Mouse (Mus musculus): ENCODE results near the gene Trappc11. TPM values are rescaled to one million over a fixed set of nuclear protein-coding genes. Genes with fewer than 3 reads are reported as not detected.

The Trappc11 gene
- 27.8 and 35.0 TPM in 2 replicates for polyA plus RNA-seq (2014; fragmentation: Nextera tagmentation; extraction: Ambion mirVana)

- Histone ChIP-seq H3K4me2 (peak within 1 kb of the TSS; percentile 94), H3K9me3 (ENCODE audit: control insufficient read depth, low read length) (no peaks in the 10 kb centered on the region), H3K36me3 (ENCODE audit: control insufficient read depth, insufficient read depth, low read length) (peaks cover 6% of the 10 kb centered on the region), H3K4me1 (replicated peaks; ENCODE audit: control insufficient read depth, insufficient read depth, low read length) (peaks cover 12% of the 10 kb centered on the region), H3K27me3 (replicated peaks; ENCODE audit: control insufficient read depth, insufficient read depth, low read length) (no peaks in the 10 kb centered on the region), H3K4me3 (ENCODE audit: low read depth, low read length) (peak within 1 kb of the TSS; percentile 81), H3K27ac (ENCODE audit: low read depth, low read length) (peak within 1 kb of the TSS; percentile 36; the same call in 1 of the 2 replicates), H3K9ac (ENCODE audit: low read depth, low read length) (peak within 1 kb of the TSS; percentile 90)
- WGBS: under 1% methylated on average over 64 of the region's 65 CpGs
- ATAC-seq (replicated peaks; ENCODE audit: low FRiP score) (peak; percentile 99), DNase-seq (ENCODE audit: low spot score) (peak; percentile 89)
Observed at GRCm38 (mm10) chr8:47533344-47534125, at the start of gene Trappc11, which contains the start of gene Rwdd4a. TSS of gene Trappc11 (minus strand) at chr8:47533470. TSS of gene Rwdd4a (plus strand) at chr8:47533664.

- H3K27me3 ChIP-seq (replicated peaks; ENCODE audit: control insufficient read depth, insufficient read depth, low read length): no peaks in the 10 kb centered on the region
- H3K9ac ChIP-seq (ENCODE audit: low read depth, low read length): no peak overlapping the region
- no peaks in the 10 kb centered on the region for H3K9me3 ChIP-seq (ENCODE audit: control insufficient read depth, low read length)
- no peak overlapping the region for H3K4me2 ChIP-seq
- 79% methylated on average over 7 of the region's 7 CpGs for WGBS
- ATAC-seq (replicated peaks; ENCODE audit: low FRiP score) (no peak), DNase-seq (ENCODE audit: low spot score) (no peak)
- H3K4me3 ChIP-seq (ENCODE audit: low read depth, low read length): no peak overlapping the region
- H3K27ac ChIP-seq (ENCODE audit: low read depth, low read length): no peak overlapping the region
- no peaks in the 10 kb centered on the region for H3K4me1 ChIP-seq (replicated peaks; ENCODE audit: control insufficient read depth, insufficient read depth, low read length)
- H3K36me3 ChIP-seq (ENCODE audit: control insufficient read depth, insufficient read depth, low read length): no peaks in the 10 kb centered on the region
Observed at GRCm38 (mm10) chr8:47581454-47581853, 48.2 kb upstream of the Trappc11 start.

DNA sequence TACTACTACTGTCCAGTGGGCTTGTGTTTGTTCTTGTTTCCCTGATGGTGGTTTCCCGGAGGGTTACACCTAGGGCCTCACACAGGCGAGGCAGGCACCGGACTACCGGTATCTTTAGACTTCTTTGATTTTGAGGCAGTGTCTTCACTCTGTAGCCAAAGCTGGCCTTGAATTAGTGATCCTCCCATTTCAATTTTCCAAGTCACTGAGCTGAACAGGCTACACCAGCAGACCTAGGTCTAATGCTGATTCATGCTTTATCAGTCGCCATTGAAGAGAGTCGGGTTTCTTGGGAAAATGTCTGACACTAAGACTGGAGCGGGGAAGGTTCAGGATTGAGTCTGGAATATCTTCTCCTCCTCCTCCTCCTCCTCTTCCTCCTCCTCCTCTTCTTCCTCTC lies 40.2 kb upstream of the Trappc11 start:
- DNase-seq (ENCODE audit: low spot score) (no peak), ATAC-seq (replicated peaks; ENCODE audit: low FRiP score) (no peak)
- WGBS: 89% methylated on average over 7 of the region's 7 CpGs

GRCm38 (mm10) chr8:47570161-47570560 lies 36.9 kb upstream of the Trappc11 start:
- Histone ChIP-seq H3K27me3 (replicated peaks; ENCODE audit: control insufficient read depth, insufficient read depth, low read length) (no peaks in the 10 kb centered on the region), H3K4me3 (ENCODE audit: low read depth, low read length) (no peak overlapping the region), H3K9me3 (ENCODE audit: control insufficient read depth, low read length) (no peaks in the 10 kb centered on the region), H3K4me1 (replicated peaks; ENCODE audit: control insufficient read depth, insufficient read depth, low read length) (no peaks in the 10 kb centered on the region), H3K27ac (ENCODE audit: low read depth, low read length) (no peak overlapping the region), H3K4me2 (no peak overlapping the region), H3K9ac (ENCODE audit: low read depth, low read length) (no peak overlapping the region), H3K36me3 (ENCODE audit: control insufficient read depth, insufficient read depth, low read length) (no peaks in the 10 kb centered on the region)
- DNase-seq (ENCODE audit: low spot score) (no peak), ATAC-seq (replicated peaks; ENCODE audit: low FRiP score) (no peak)
- 78% methylated on average over 6 of the region's 6 CpGs for WGBS

More for the DNA sequence above, 40.2 kb upstream of the Trappc11 start:
- Histone ChIP-seq H3K4me3 (ENCODE audit: low read depth, low read length) (no peak overlapping the region), H3K4me2 (no peak overlapping the region), H3K9me3 (ENCODE audit: control insufficient read depth, low read length) (no peaks in the 10 kb centered on the region), H3K9ac (ENCODE audit: low read depth, low read length) (no peak overlapping the region), H3K4me1 (replicated peaks; ENCODE audit: control insufficient read depth, insufficient read depth, low read length) (no peaks in the 10 kb centered on the region), H3K27ac (ENCODE audit: low read depth, low read length) (no peak overlapping the region), H3K27me3 (replicated peaks; ENCODE audit: control insufficient read depth, insufficient read depth, low read length) (no peaks in the 10 kb centered on the region), H3K36me3 (ENCODE audit: control insufficient read depth, insufficient read depth, low read length) (no peaks in the 10 kb centered on the region)

GRCm38 (mm10) chr8:47568098-47568497 lies 34.8 kb upstream of the Trappc11 start:
- WGBS: 80% methylated on average over 5 of the region's 5 CpGs
- Histone ChIP-seq H3K27me3 (replicated peaks; ENCODE audit: control insufficient read depth, insufficient read depth, low read length) (no peaks in the 10 kb centered on the region), H3K36me3 (ENCODE audit: control insufficient read depth, insufficient read depth, low read length) (no peaks in the 10 kb centered on the region), H3K4me2 (no peak overlapping the region), H3K9ac (ENCODE audit: low read depth, low read length) (no peak overlapping the region), H3K4me1 (replicated peaks; ENCODE audit: control insufficient read depth, insufficient read depth, low read length) (no peaks in the 10 kb centered on the region), H3K4me3 (ENCODE audit: low read depth, low read length) (no peak overlapping the region), H3K9me3 (ENCODE audit: control insufficient read depth, low read length) (no peaks in the 10 kb centered on the region), H3K27ac (ENCODE audit: low read depth, low read length) (no peak overlapping the region)
- ATAC-seq (replicated peaks; ENCODE audit: low FRiP score) (no peak), DNase-seq (ENCODE audit: low spot score) (no peak)

DNA sequence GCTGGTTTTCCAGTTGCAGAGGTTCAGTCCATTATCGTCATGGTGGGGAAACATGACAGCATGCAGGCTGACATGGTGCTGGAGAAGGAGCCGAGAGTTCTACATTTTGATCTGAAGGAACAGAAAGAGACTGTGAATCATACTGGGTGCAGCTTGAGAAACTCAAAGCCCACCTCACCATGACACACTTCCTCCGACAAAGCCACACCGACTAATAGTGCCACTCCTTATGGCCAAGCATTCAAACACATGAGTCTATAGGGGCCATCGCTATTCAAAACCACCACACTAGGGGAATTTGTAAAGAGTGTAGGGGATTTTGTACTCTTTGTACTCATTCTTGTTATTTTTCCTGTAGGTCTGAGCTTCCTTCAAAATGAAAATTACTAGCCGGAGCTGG lies 33.3 kb upstream of the Trappc11 start:
- no peaks in the 10 kb centered on the region for H3K9me3 ChIP-seq (ENCODE audit: control insufficient read depth, low read length)
- H3K9ac ChIP-seq (ENCODE audit: low read depth, low read length): no peak overlapping the region
- ATAC-seq (replicated peaks; ENCODE audit: low FRiP score) (no peak), DNase-seq (ENCODE audit: low spot score) (no peak)
- 88% methylated on average over 6 of the region's 6 CpGs for WGBS
- no peaks in the 10 kb centered on the region for H3K4me1 ChIP-seq (replicated peaks; ENCODE audit: control insufficient read depth, insufficient read depth, low read length)
- no peak overlapping the region for H3K4me2 ChIP-seq
- H3K36me3 ChIP-seq (ENCODE audit: control insufficient read depth, insufficient read depth, low read length): no peaks in the 10 kb centered on the region
- no peaks in the 10 kb centered on the region for H3K27me3 ChIP-seq (replicated peaks; ENCODE audit: control insufficient read depth, insufficient read depth, low read length)
- H3K27ac ChIP-seq (ENCODE audit: low read depth, low read length): no peak overlapping the region
- no peak overlapping the region for H3K4me3 ChIP-seq (ENCODE audit: low read depth, low read length)

DNA sequence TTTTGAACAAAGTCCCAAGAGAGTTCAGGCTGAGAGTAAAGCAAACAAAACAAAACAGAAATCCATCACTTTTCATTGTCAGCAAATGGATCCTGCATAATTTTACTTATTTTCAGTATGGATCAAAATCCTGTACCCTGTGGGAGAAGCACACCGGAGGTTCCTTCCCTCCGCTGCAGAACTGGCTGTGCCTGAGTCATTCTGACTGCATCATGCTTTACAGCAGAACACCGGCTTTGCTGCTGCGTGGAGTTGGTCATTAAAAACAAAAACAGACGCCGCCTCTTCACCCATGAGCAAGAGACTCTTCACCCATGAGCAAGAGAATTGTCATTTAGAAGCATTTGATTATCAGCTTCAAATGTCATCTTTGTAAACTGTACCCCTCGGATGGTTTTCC lies 27.5 kb upstream of the Trappc11 start:
- H3K27ac ChIP-seq (ENCODE audit: low read depth, low read length): no peak overlapping the region
- no peaks in the 10 kb centered on the region for H3K9me3 ChIP-seq (ENCODE audit: control insufficient read depth, low read length)
- WGBS: 85% methylated on average over 7 of the region's 7 CpGs
- no peak overlapping the region for H3K4me2 ChIP-seq
- no peak for ATAC-seq (replicated peaks; ENCODE audit: low FRiP score)
- H3K4me1 ChIP-seq (replicated peaks; ENCODE audit: control insufficient read depth, insufficient read depth, low read length): no peaks in the 10 kb centered on the region
- no peak overlapping the region for H3K9ac ChIP-seq (ENCODE audit: low read depth, low read length)
- no peak overlapping the region for H3K4me3 ChIP-seq (ENCODE audit: low read depth, low read length)
- no peak for DNase-seq (ENCODE audit: low spot score)
- no peaks in the 10 kb centered on the region for H3K36me3 ChIP-seq (ENCODE audit: control insufficient read depth, insufficient read depth, low read length)
- H3K27me3 ChIP-seq (replicated peaks; ENCODE audit: control insufficient read depth, insufficient read depth, low read length): no peaks in the 10 kb centered on the region

DNA sequence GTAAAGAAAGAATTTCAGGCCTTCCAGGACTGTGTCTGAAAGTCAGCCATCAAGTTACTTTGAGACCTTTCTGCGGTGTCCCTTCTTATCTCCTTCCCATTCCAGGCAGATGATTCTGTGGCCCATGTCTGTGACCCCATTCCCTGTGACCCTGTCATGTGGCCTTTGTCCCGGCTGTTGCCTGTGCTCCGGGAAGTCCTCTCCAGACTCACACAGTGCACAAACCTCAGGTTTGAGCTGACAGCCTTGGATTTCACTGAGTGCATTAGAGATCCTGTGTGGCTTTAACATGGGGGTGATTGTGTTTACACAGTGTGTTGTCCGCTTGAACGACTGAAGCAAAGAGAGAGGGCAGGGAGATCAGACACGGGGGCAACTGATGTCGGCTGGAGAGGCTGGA lies 25.0 kb upstream of the Trappc11 start:
- WGBS: 48% methylated on average over 7 of the region's 7 CpGs
- Histone ChIP-seq H3K27ac (ENCODE audit: low read depth, low read length) (no peak overlapping the region; the same call in 1 of the 2 replicates), H3K9ac (ENCODE audit: low read depth, low read length) (no peak overlapping the region), H3K27me3 (replicated peaks; ENCODE audit: control insufficient read depth, insufficient read depth, low read length) (no peaks in the 10 kb centered on the region), H3K36me3 (ENCODE audit: control insufficient read depth, insufficient read depth, low read length) (no peaks in the 10 kb centered on the region), H3K9me3 (ENCODE audit: control insufficient read depth, low read length) (no peaks in the 10 kb centered on the region), H3K4me1 (replicated peaks; ENCODE audit: control insufficient read depth, insufficient read depth, low read length) (no peaks in the 10 kb centered on the region), H3K4me2 (no peak overlapping the region), H3K4me3 (ENCODE audit: low read depth, low read length) (no peak overlapping the region)
- DNase-seq (ENCODE audit: low spot score) (no peak), ATAC-seq (replicated peaks; ENCODE audit: low FRiP score) (peak; percentile 26; the same call in 1 of the 2 replicates)

DNA sequence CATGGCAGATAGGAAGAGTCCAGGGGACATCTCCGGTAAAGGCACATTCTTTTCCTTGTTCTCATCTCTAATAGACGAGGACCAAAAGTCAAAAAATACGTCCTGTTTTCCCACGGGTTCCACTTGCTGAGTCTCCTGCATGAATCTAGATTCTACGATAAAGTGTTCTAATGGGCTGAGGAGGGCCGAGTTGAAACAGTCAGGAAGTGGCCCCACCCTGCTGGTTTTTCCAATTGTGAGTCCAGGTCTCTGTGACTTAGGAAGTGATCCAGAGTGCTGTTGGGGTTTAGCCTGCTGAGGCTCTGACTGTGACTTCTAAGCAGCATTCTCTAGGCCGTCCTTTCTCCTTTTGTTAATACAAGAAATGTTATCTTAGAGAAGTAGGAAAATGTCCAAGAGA lies 23.2 kb upstream of the Trappc11 start:
- Histone ChIP-seq H3K27me3 (replicated peaks; ENCODE audit: control insufficient read depth, insufficient read depth, low read length) (no peaks in the 10 kb centered on the region), H3K4me2 (no peak overlapping the region), H3K9ac (ENCODE audit: low read depth, low read length) (no peak overlapping the region), H3K4me3 (ENCODE audit: low read depth, low read length) (no peak overlapping the region), H3K27ac (ENCODE audit: low read depth, low read length) (no peak overlapping the region), H3K4me1 (replicated peaks; ENCODE audit: control insufficient read depth, insufficient read depth, low read length) (no peaks in the 10 kb centered on the region), H3K36me3 (ENCODE audit: control insufficient read depth, insufficient read depth, low read length) (peaks cover 3% of the 10 kb centered on the region), H3K9me3 (ENCODE audit: control insufficient read depth, low read length) (no peaks in the 10 kb centered on the region)
- ATAC-seq (replicated peaks; ENCODE audit: low FRiP score) (no peak), DNase-seq (ENCODE audit: low spot score) (no peak)
- WGBS: 75% methylated on average over 7 of the region's 7 CpGs
